Mouse (Mus musculus) heart, postnatal 25 days (tissue): ENCODE measurements around the gene Gm12216. TPM values are rescaled to one million over a fixed set of nuclear protein-coding genes. Genes with fewer than 3 reads are reported as not detected.

Experiments used
- DNase-seq: peaks from one replicate; pipeline ENCODE4 v3.0.0; 2022; ENCODE audit warnings: low spot score
- intact Hi-C: fragments of 180-260 bp; cut with DNase I; formaldehyde crosslinking; loops from one replicate; pipeline ENCODE4 v1.15.1; 2025
- total RNA-seq, 2 experiments: library from RNA; stranded (reverse); gene quantifications; 2 replicates each; pipeline ENCODE4 v1.2.3; 2021

Gm12216 gene
- total RNA-seq, 2 experiments from 2014 or later: 1.3 to 1.7 TPM

GRCm38 (mm10) chr11:53835379-53836010 lies 23.6 kb downstream of the Gm12216 start:
- intact Hi-C loops: no loop called here
- no peak for DNase-seq

GRCm38 (mm10) chr11:53825409-53825808 lies 33.6 kb downstream of the Gm12216 start:
- DNase-seq: no peak
- intact Hi-C loops: no loop called here

GRCm38 (mm10) chr11:53821945-53822338 lies 37.1 kb downstream of the Gm12216 start:
- no peak for DNase-seq
- intact Hi-C loops: no loop called here

GRCm38 (mm10) chr11:53821230-53821944 lies 37.7 kb downstream of the Gm12216 start:
- no peak for DNase-seq
- intact Hi-C loops: no loop called here

GRCm38 (mm10) chr11:53820516-53821170 lies 38.4 kb downstream of the Gm12216 start:
- no peak for DNase-seq
- intact Hi-C loops: no loop called here

DNA sequence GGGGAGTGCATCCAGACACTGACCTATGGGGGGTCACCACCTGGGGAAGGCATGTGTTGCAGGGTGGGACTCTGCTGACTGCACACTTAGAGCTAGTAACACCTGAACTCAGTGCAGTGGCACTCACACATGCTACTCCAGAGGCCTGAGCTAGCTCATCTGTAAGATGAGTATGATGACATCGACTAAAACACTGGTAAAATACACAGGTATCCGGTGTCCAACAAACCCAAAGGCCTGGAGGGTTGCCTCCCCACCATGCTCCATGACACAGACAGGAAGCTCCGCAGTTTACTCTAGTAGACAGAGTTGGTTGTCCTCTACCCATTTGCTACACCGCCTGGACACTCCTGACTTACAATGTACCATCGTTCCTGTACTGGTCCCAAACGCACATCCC lies 39.5 kb downstream of the Gm12216 start:
- intact Hi-C loops: loop anchor here (5.0 kb wide), 1 partner anchor 57 kb away; no protein-coding TSS in a partner anchor
- DNase-seq: no peak

DNA sequence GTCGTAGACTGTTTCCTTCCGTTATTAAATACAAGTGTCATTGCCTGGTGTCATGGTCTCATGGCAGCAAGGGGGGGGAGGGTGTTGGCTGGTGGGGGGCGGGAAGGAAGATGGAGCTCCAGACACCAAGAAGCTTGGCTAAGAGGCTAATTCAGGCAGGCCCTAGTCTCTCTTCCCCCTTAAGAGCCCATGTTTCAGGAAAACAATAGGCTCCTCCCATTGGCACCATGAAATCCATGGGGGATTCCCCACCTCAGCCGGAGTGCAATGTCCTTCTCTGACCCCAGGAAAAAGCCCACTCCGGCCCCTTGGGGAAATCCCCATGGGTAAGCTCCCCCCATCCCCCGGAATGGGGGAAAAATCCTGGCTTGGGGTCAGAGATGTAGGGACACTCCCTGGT lies 40.3 kb downstream of the Gm12216 start:
- peak; percentile 44 for DNase-seq
- intact Hi-C loops: loop anchor here (5.0 kb wide), 1 partner anchor 56 kb away; no protein-coding TSS in a partner anchor

- intact Hi-C loops: loop anchor here (5.0 kb wide), 1 partner anchor 55 kb away; no protein-coding TSS in a partner anchor
- DNase-seq: no peak
Measured at GRCm38 (mm10) chr11:53816841-53817375, 42.1 kb downstream of the Gm12216 start.

DNA sequence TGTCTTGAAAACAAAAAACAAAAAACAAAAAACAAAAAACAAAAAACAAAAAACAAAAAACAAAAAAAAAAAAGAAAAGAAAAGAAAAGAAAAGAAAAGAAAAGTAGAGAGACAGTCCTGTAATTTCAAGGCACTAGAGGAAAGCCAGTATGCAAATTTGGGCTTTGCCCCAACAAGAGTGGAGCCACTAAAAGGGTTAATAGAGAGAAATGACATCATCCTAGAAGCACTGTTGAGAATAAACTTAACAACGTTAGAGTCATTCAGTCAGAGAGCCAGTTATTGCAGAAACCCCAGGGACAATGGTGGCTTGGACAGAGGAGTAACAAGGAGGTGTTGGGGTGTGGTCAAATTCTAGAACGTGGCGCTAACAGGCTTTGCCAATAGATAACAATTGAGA lies 44.2 kb downstream of the Gm12216 start:
- intact Hi-C loops: loop anchor here (5.0 kb wide), 3 partner anchors 32 to 53 kb away; partner anchors contain the start of genes Gm17334 and Irf1
- DNase-seq: no peak

GRCm38 (mm10) chr11:53813001-53813868 lies 45.8 kb downstream of the Gm12216 start:
- intact Hi-C loops: loop anchor here (5.0 kb wide), 2 partner anchors 34 to 41 kb away; partner anchors contain the start of genes Gm17334 and Irf1
- peak; percentile 56 for DNase-seq

DNA sequence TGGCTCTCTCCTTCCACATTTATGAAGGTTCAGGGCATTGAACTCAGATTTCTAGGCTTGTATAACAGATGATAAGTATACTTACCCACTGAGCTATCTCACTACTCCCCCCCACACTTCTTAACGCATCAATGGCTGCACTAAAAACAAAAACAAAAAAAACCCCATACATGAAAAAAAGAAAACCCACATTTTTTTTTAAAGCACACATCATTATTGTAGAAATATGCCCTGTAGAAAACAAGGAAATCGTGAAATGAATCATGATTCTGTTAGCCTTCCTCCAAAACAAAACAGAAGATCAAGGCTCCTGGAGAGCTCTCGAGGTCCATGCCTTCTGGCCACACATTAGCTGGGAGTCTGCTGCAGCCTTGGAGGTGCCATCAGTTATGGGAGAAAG lies 47.7 kb downstream of the Gm12216 start:
- DNase-seq: no peak
- intact Hi-C loops: loop anchor here (5.0 kb wide), 2 partner anchors 36 to 39 kb away; partner anchors contain the start of genes Gm17334 and Irf1

- intact Hi-C loops: loop anchor here (5.0 kb wide), 2 partner anchors 37 to 38 kb away; partner anchors contain the start of genes Gm17334 and Irf1
- DNase-seq: no peak
Measured at GRCm38 (mm10) chr11:53810749-53811148, 48.3 kb downstream of the Gm12216 start.

DNA sequence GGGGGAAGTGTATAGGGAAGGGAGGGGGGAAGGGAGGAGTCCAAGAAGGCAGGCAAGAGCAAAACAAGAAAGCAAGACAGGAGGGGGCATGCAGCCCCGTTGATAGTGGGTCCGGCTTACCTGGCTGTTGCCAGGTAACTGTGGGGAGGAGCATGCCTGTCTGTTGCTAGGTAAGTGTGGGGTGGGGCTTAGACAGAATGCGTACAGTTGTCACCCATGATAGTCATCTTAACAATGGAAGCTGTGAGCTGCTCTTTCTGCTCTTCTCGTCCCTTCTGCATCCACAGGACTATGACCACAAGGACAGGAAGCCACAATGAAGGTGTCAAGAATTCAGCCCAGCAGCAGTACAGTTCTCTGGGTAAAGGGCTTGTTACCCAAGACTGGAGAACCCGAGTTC lies 48.9 kb downstream of the Gm12216 start:
- intact Hi-C loops: loop anchor here (5.0 kb wide), 2 partner anchors 37 to 38 kb away; partner anchors contain the start of genes Gm17334 and Irf1
- no peak for DNase-seq

DNA sequence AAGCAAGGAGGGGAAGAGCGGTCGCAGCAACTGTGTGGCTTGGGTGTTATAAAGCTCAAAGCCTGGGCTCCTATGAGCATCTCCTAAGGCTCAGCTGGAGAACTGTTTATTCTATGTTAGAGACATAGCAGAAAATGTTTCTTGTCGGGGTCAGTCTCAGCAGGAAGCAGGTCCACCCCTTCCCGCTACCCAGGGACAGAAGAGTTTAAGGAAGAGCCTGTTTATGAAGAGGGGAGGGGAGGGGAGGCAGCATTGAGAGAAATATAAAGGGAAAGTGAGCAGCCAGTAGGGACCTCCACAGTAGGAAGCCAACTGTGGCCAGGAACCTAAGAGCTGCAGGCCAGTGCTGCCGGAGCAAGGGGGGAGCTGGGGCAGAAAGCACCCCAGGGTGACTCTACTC lies 49.7 kb downstream of the Gm12216 start:
- intact Hi-C loops: no loop called here
- no peak for DNase-seq

GRCm38 (mm10) chr11:53805786-53806185 lies 53.3 kb downstream of the Gm12216 start:
- peak; percentile 75 for DNase-seq
- intact Hi-C loops: no loop called here

DNA sequence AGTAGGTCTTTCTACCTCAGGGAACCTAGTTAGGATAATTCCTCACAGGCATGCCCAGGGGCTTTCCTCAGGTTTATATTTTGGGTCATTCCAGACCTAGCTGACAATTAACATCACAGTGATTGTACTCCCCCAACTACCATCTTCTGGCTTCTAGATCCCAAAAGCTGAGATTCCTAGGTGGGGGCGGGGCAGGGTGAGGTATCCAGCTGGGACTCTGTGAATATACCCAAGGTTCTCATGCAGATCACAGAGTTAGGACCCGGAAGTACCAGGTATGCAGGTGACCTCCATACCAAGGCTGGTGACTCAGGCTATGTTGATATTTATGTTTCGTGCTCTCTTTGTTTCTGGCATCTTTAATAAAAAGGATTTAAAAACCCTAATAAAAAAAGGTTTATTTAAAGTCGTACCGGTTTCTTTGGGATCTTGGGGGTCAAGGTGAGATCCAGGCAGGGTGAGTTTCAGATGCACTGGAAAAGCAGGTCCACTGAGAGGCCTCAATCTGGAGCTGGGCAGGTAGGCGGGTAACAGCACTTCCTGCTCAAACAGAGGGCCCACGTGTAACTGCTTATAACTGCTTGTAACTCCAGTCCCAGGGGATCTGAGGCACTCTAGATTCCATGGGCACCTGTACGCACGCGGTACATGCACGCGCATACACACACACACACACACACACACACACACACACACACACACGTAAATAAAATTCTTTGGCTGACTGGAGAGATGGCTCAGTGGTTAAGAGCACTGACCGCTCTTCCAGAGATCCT lies 54.3 kb downstream of the Gm12216 start:
- intact Hi-C loops: no loop called here
- DNase-seq: no peak

DNA sequence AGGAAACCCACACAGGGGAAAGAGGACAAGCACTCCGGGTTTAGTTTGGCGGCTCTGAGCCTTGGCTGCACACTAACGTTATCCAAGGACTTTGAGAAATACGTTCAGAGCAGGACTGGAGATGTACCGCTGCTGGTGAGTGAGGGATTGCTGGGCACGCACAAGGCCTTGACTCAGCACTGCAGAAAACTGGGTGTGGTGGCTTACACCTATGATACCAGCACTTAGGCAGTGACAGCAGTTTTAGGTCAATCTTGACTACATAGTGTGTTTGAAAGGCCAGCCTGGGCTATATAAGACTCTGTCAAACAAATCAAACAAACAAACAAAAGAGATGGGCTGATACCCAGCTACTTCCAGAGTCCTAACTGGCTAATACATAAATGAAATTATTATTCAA lies 55.6 kb downstream of the Gm12216 start:
- intact Hi-C loops: no loop called here
- no peak for DNase-seq

- intact Hi-C loops: no loop called here
- no peak for DNase-seq
Measured at GRCm38 (mm10) chr11:53803093-53803492, 56.0 kb downstream of the Gm12216 start.

DNA sequence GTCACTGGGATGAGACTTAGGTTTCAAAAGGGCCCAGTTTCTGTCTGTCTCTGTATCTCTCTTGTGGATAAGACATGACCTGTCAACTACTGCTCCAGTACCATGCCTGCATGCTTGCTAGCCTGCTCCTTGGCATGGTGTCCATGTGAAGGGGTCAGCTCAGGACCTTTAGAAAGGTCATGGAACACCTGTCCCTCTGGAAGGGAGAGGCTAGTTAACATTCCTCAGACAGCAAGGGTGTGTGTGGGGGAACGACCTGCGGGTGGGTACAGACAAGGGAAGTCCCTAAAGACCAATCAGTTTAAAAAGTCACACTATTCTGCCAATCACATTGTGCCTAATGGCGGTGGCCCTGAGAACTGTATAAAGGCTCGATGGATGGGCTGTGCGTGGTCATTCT lies 58.1 kb downstream of the Gm12216 start:
- intact Hi-C loops: no loop called here
- DNase-seq: no peak
